Mouse (Mus musculus) neural tube, embryonic 15.5 days (tissue): Measurements from ENCODE around the gene Slc25a26. TPM values are rescaled to one million over a fixed set of nuclear protein-coding genes. Genes with fewer than 3 reads are reported as not detected.

ENCODE experiments used
- ATAC-seq: fragments of 200-750 bp; cut with Nextera tagmentation; 2 replicates; pipeline ENCODE4 v1.8.0; 2017; ENCODE audit warnings: mild to moderate bottlenecking, moderate TSS enrichment, moderate library complexity; ENCODE audit not compliant: low FRiP score
- H3K27ac ChIP-seq: fragments of 300-500 bp; sonication (generic); replicated peaks from 2 replicates; pipeline ENCODE4 v1.5.1; 2015; ENCODE audit warnings: mild to moderate bottlenecking, inconsistent platforms
- H3K27me3 ChIP-seq: fragments of 300-500 bp; sonication (generic); replicated peaks from 2 replicates; pipeline ENCODE4 v1.6.1; 2015; ENCODE audit warnings: inconsistent platforms
- H3K36me3 ChIP-seq: fragments of 300-500 bp; sonication (generic); 2 replicates; pipeline ENCODE4 v1.6.1; 2015; ENCODE audit warnings: inconsistent platforms
- H3K4me1 ChIP-seq: fragments of 300-500 bp; sonication (generic); 2 replicates; pipeline ENCODE4 v1.6.1; 2015; ENCODE audit warnings: inconsistent platforms
- H3K4me2 ChIP-seq: fragments of 300-500 bp; sonication (generic); 2 replicates; pipeline ENCODE4 v1.6.1; 2015; ENCODE audit warnings: inconsistent platforms, mild to moderate bottlenecking, moderate library complexity
- H3K4me3 ChIP-seq: fragments of 300-500 bp; sonication (generic); replicated peaks from 2 replicates; pipeline ENCODE4 v1.5.1; 2015; ENCODE audit warnings: mild to moderate bottlenecking, inconsistent platforms
- H3K9ac ChIP-seq: fragments of 300-500 bp; sonication (generic); replicated peaks from 2 replicates; pipeline ENCODE4 v1.6.1; 2015; ENCODE audit warnings: mild to moderate bottlenecking, inconsistent platforms
- H3K9me3 ChIP-seq: fragments of 300-500 bp; sonication (generic); replicated peaks from 2 replicates; pipeline ENCODE4 v1.6.1; 2016; ENCODE audit warnings: inconsistent platforms
- WGBS: fragments of 180-500 bp; shearing (Covaris S2); methylation state at CpG from one replicate; pipeline ENCODE4 v1.1.7; 2015; ENCODE audit warnings: mixed read lengths; 5-methylcytosine and 5-hydroxymethylcytosine counted together
- polyA plus RNA-seq: library from polyadenylated mRNA; unstranded; fragments of >200 nt; fragmentation: Nextera tagmentation; extraction: Ambion mirVana; gene quantifications from 2 replicates; pipeline ENCODE4 v1.2.1, GENCODE M21; 2015

The Slc25a26 gene
- polyA plus RNA-seq, 1 experiment from 2014 or later: 9.4 TPM

DNA sequence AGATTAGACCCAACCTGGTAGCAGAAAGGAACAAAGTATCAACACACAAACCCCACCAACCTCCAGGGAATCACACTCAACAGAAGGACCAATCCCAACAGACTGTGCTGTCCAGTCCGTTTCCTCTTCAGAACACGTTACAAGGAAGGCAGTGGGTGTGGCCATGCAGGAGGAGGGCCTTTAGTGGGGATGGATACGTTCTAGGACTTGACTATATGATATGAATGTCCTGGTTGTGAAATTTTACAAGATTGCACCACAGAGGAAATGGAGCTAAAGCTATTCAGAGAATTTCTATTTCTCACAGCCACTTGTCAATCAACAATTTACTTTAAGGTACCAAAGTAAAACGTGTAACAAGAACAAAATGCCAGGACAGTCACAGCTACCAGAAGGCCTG lies 145.6 kb downstream of the Slc25a26 start:
- Histone ChIP-seq H3K27ac (no peak overlapping the region), H3K9me3 (no peaks in the 10 kb centered on the region)

DNA sequence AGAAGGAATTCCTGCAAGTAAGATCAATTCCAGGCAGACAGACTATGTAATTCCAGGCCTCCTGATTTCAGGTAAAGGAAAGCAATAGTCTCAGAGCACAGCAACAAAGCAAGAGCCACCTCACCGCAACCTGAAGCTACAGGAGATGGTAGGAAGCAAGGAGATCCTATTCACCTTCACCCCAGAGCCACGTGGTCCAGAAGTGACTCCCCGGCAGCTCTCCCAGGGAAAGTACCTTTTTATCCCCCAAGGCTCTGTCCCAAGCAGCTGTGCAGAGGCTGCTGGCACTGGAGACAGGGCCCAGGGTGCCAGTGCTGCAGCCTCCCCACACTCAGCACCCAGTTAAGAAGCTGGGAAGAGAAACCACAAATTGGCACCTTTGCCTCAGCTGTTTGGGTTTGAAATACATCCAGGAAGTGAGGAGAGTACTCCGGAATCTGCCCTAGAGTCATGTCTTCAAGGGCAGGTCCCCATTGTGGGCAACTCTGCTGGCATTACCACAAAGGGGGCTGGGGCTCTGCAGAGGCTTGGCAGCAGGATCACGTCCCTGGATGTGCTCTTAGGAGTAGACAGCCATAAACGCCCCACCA lies 146.2 kb downstream of the Slc25a26 start:
- H3K36me3 ChIP-seq: no peaks in the 10 kb centered on the region
- H3K9me3 ChIP-seq: no peaks in the 10 kb centered on the region
- peak overlapping the region; percentile 48; the same call in 1 of the 2 replicates for H3K27ac ChIP-seq
- H3K9ac ChIP-seq: no peak overlapping the region
- no peak overlapping the region for H3K4me2 ChIP-seq
- no peak for ATAC-seq
- 63% methylated on average over 6 of the region's 6 CpGs for WGBS
- H3K4me1 ChIP-seq: peaks cover 36% of the 10 kb centered on the region
- no peaks in the 10 kb centered on the region for H3K27me3 ChIP-seq
- no peak overlapping the region for H3K4me3 ChIP-seq

More for the DNA sequence above, 145.6 kb downstream of the Slc25a26 start:
- Histone ChIP-seq H3K9ac (no peak overlapping the region), H3K4me2 (no peak overlapping the region), H3K36me3 (no peaks in the 10 kb centered on the region), H3K4me1 (peaks cover 34% of the 10 kb centered on the region), H3K4me3 (no peak overlapping the region), H3K27me3 (no peaks in the 10 kb centered on the region)
- ATAC-seq: no peak
- 66% methylated on average over 4 of the region's 4 CpGs for WGBS

DNA sequence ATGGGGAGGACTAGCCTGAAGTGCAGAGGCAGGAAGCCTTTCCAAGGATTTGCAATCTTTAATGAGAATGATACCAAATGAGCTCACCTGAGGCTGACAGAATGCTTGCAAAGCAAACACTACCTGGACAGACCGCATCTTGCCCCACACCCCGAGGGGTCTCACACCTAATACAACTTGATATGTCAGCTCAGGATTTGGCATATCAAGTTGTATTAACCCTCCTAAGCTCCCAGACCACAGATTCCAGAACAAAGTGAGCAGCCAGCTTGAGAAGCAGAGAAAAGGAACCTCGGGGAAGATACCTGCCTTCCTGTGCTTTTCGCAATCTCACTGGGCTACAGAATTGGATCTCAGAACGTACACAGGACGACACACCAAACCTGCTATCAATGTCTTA lies 146.8 kb downstream of the Slc25a26 start:
- H3K4me3 ChIP-seq: no peak overlapping the region
- no peak overlapping the region for H3K9ac ChIP-seq
- H3K4me1 ChIP-seq: peaks cover 40% of the 10 kb centered on the region
- no peaks in the 10 kb centered on the region; the same call in 1 of the 2 replicates for H3K27me3 ChIP-seq
- H3K9me3 ChIP-seq: no peaks in the 10 kb centered on the region
- H3K36me3 ChIP-seq: no peaks in the 10 kb centered on the region
- no peak for ATAC-seq
- peak overlapping the region; percentile 77 for H3K27ac ChIP-seq
- 79% methylated on average over 6 of the region's 6 CpGs for WGBS
- no peak overlapping the region for H3K4me2 ChIP-seq

DNA sequence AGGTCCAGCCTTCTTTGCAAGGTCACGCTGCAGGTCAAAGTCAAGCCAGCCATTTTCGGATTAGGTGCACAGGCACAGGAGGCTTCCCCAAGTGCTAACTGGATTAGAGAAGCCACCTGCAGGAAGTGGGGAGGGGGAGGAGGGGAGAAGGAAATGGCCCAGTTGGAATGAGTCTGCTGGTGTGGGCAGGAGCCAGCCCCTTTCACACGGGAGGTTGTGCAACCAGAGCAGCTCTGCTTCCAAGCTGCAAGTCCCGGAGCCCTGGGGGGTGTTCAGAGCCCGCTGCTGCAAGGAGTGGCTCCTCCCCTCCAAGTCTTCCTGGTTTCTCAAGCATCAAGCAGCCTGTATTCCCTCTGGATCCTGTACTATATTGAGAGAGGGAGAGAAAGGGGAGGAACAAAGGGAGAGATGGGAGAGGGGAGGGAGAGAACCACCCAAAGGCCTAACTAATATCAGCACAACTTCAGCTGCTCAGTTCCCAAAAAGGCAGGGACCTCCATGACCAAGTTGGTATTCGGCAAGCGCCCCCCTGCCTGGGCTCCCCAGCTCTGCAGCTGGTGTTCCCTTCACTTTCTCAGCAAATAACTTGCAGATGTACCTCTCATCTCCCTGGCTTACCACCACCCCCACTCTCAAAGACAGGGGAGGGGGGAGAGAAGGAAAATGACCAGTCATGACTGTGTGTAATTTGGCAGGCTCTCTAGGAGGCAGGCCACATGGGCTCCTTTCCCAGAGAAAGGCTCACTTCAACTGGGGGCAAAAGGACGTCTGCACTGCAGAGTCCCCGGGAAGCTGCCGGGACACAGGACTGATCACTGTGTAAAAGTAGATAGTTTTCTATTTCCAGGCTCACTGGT lies 147.7 kb downstream of the Slc25a26 start:
- no peak overlapping the region for H3K4me3 ChIP-seq
- H3K36me3 ChIP-seq: no peaks in the 10 kb centered on the region
- H3K4me1 ChIP-seq: peaks cover 48% of the 10 kb centered on the region

DNA sequence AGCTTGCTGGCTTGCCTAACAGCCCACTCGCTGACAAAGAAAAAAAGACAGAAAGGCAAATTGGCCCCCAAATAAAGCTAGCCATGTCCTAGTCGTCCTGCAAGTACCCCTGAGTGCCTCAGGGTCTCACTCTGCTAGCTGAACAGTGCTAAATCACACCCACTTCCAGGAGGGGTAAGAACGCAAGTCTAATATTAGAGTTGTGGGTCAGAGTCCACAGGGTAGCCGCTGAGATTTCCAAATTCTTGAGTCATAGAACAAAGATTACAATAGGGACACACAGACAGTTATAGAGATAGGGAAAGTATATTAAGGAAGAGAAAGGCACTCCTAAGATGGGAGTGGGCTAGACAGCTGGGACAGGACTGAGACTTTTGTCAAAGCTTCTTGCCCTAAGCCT lies 148.4 kb downstream of the Slc25a26 start:
- no peak overlapping the region for H3K4me2 ChIP-seq
- 39% methylated on average over 4 of the region's 4 CpGs for WGBS

More for the DNA sequence above, 147.7 kb downstream of the Slc25a26 start:
- H3K27ac ChIP-seq: peak overlapping the region; percentile 77
- H3K4me2 ChIP-seq: peak overlapping the region; percentile 17
- WGBS: 11% methylated on average over 10 of the region's 10 CpGs
- peak; percentile 79 for ATAC-seq
- no peaks in the 10 kb centered on the region for H3K9me3 ChIP-seq
- no peaks in the 10 kb centered on the region; the same call in 1 of the 2 replicates for H3K27me3 ChIP-seq
- no peak overlapping the region for H3K9ac ChIP-seq

DNA sequence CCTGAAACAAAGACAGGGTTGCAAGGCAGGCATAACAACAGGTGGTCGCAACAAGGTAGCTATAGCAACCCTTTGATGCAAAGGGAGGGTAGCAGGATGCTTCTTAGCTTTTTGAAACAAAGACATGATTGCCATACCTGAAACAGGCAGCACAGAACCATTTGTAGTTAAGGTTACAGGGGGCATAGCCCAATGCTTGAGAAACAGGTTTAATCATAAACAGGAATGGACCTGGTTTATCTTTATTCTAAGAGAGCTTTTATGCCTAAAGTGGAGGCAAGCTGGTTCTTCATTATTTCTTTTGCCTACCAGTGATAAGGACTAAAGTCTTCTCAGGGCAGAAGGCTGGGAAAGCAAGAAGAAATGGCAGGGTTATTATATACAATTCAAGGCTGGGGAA lies 149.5 kb downstream of the Slc25a26 start:
- Histone ChIP-seq H3K36me3 (no peaks in the 10 kb centered on the region), H3K27ac (no peak overlapping the region; the same call in 1 of the 2 replicates), H3K27me3 (no peaks in the 10 kb centered on the region; the same call in 1 of the 2 replicates), H3K9ac (no peak overlapping the region), H3K4me3 (no peak overlapping the region), H3K4me1 (peaks cover 55% of the 10 kb centered on the region), H3K4me2 (no peak overlapping the region), H3K9me3 (no peaks in the 10 kb centered on the region)
- no peak for ATAC-seq
- WGBS: 59% methylated on average over 1 of the region's 1 CpGs

More for the DNA sequence above, 148.4 kb downstream of the Slc25a26 start:
- Histone ChIP-seq H3K27ac (peak overlapping the region; percentile 77), H3K9ac (no peak overlapping the region), H3K4me1 (peaks cover 55% of the 10 kb centered on the region), H3K36me3 (no peaks in the 10 kb centered on the region), H3K27me3 (no peaks in the 10 kb centered on the region; the same call in 1 of the 2 replicates), H3K4me3 (no peak overlapping the region), H3K9me3 (no peaks in the 10 kb centered on the region)
- ATAC-seq: 0 out of 2 replicates have a peak, but pooled peaks have one; percentile 4

DNA sequence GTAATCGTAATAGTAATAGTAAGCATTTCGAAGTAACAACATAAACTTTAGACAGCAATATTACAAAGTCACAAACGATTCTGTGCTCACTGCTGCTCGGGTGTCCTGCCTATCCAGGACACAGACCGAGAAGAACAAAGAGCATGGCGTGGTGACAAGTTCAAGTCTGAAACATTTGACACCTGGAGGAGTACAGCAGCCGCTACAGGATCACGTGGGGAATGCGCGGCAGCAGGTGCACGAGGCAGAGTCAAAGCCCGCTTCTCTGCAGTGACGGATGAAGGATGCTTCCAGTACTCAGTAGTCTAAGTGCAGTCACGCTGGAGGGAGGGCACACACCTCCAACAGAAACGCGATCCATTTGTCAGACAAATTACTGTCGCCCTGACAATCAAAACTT lies 151.4 kb downstream of the Slc25a26 start:
- Histone ChIP-seq H3K9ac (no peak overlapping the region), H3K27me3 (no peaks in the 10 kb centered on the region; the same call in 1 of the 2 replicates), H3K4me3 (no peak overlapping the region), H3K27ac (no peak overlapping the region), H3K9me3 (no peaks in the 10 kb centered on the region), H3K36me3 (no peaks in the 10 kb centered on the region), H3K4me2 (no peak overlapping the region), H3K4me1 (peaks cover 58% of the 10 kb centered on the region)
- 81% methylated on average over 17 of the region's 17 CpGs for WGBS
- no peak for ATAC-seq

DNA sequence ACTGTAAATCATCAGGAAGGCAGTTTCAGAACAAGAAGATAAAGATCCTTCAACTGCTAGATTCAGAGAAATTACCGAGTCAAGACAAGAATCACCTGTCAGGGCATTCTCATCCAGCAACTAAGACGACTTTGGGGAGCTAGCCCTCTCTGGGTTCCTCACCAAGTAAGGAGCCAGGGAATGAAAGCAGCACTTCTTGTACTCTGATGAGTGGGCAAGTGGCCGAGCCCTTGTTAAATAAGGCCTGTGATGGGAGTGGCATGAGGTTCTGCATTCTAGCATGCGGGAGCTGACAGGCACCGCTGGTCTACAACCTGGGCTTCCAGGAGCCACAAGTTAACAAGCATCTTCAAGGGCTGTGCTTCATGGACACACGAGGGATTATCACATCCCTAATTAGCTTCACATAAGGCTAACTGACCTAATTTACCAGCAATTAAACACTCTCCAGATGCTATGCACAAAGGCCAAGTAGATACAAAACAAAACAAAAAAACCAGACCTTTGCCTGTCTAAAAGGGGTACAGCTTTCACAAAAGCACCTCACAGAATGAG lies 152.6 kb downstream of the Slc25a26 start:
- H3K4me3 ChIP-seq: no peak overlapping the region
- H3K4me1 ChIP-seq: peaks cover 58% of the 10 kb centered on the region
- ATAC-seq: no peak
- H3K9me3 ChIP-seq: no peaks in the 10 kb centered on the region
- H3K36me3 ChIP-seq: no peaks in the 10 kb centered on the region
- no peaks in the 10 kb centered on the region; the same call in 1 of the 2 replicates for H3K27me3 ChIP-seq
- H3K4me2 ChIP-seq: no peak overlapping the region
- no peak overlapping the region for H3K9ac ChIP-seq
- no peak overlapping the region for H3K27ac ChIP-seq
- 72% methylated on average over 6 of the region's 6 CpGs for WGBS

DNA sequence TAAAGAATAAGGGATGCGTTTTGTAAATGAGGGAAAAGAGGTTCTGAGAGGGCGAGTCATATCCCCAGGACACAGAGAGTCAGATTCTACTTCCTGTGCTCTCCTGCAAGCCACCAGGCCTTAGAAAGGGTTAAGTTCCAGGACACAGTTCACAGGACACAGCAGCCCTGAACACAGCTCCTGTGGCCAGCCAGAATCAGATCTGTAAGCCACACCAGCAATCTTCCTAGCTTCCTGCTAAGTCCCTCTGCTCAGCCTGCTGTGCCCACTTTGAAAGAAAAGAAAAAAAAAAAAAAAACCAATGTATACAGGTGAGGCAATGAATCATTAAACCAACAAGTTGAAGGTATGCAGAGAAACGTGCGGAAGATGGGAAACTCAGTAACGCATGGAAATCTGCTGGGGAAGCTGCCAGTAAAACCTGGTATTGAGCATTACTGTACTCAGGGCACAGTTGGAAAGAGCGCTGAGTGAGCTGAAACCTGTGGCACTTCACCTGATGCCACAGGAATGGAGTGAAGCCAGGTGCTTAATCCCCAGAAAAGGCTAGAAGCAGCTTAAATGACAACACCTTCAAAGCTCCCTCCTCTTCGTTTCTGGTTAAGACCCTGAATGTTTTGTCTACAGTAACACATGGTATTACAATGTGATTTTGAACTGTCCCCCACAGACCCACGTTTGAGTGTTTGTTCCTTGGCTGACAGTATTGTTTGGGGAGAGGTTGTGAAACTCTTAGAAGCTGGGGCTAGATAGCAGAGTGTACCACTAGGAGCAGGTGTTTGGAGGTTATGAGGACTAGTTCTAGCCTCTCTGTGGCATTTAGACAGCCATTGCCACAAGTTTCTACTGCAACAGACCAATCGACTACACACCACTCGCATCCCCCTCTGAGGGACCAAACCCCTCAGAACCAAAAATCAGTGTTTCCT lies 153.5 kb downstream of the Slc25a26 start:
- no peaks in the 10 kb centered on the region; the same call in 1 of the 2 replicates for H3K27me3 ChIP-seq
- H3K4me3 ChIP-seq: no peak overlapping the region
- H3K4me1 ChIP-seq: peaks cover 55% of the 10 kb centered on the region
- no peak overlapping the region for H3K4me2 ChIP-seq
- no peaks in the 10 kb centered on the region for H3K9me3 ChIP-seq
- no peaks in the 10 kb centered on the region for H3K36me3 ChIP-seq
- no peak overlapping the region for H3K9ac ChIP-seq
- no peak for ATAC-seq
- no peak overlapping the region for H3K27ac ChIP-seq
- 73% methylated on average over 10 of the region's 10 CpGs for WGBS
